ENCODE assay signal across 13 mouse cellular contexts in genomic region chr7:115783982-115784917, GRCm38 (mm10).
DNase-seq lines count a peak whose midpoint lies in the region; ATAC-seq and TF ChIP-seq lines count a peak whose summit lies in the region.
"Had no signal": no experiment of that assay in that cellular context is flagged by ENCODE, and none has a peak within 500 bp of the region (broad histone marks: within the 10 kb centered on the region; RNA-seq: fewer than 3 reads in every experiment).

No protein-coding gene starts in this region.

- H3K4me1 ChIP-seq in intestine, embryonic 14.5 days (replicated peaks; ENCODE audit: control insufficient read depth, insufficient read depth, low read length) = no peaks in the 10 kb centered on the region
- H3K4me1 ChIP-seq in lung, postnatal 0 days (ENCODE audit: insufficient read depth, low read depth, low read length) = no peaks in the 10 kb centered on the region
- H3K4me1 ChIP-seq: megakaryocyte, embryonic 14.5 days had no signal

- WGBS in intestine, embryonic 14.5 days = 77% methylated on average over 8 of the region's 8 CpGs
- 65% methylated on average over 8 of the region's 8 CpGs for WGBS in lung, postnatal 0 days

- no peaks in the 10 kb centered on the region for H3K36me3 ChIP-seq in intestine, embryonic 14.5 days (ENCODE audit: control insufficient read depth, insufficient read depth, low read length)
- H3K36me3 ChIP-seq in lung, postnatal 0 days (ENCODE audit: insufficient read depth, low read length) = no peaks in the 10 kb centered on the region
- H3K36me3 ChIP-seq: limb, embryonic 13.5 days had no signal

- no peaks in the 10 kb centered on the region for H3K27me3 ChIP-seq in intestine, embryonic 14.5 days (replicated peaks; ENCODE audit: control insufficient read depth, insufficient read depth, low read length)
- H3K27me3 ChIP-seq in lung, postnatal 0 days (replicated peaks; ENCODE audit: insufficient read depth, low read length) = no peaks in the 10 kb centered on the region
- H3K27me3 ChIP-seq: limb, embryonic 13.5 days; megakaryocyte, embryonic 14.5 days had no signal

- DNase-seq in heart, adult 18-20 months = peak; percentile 23 to 25
- DNase-seq in heart, adult 8-10 months (ENCODE audit: low spot score) = no peak
- DNase-seq in ES-CJ7 (ENCODE audit: low read depth, low spot score) = peak; percentile 39
- no peak for DNase-seq in intestine, embryonic 14.5 days (ENCODE audit: low spot score)
- DNase-seq in lung, postnatal 0 days (ENCODE audit: low spot score) = peak; percentile 50
- DNase-seq in adrenal gland, postnatal 4 days (ENCODE audit: low spot score in 2 of 2) = no peak
- no peak for DNase-seq in thymus, postnatal 4 days
- DNase-seq in adrenal gland, adult 8-10 months = no peak
- DNase-seq: cerebellum, adult 18-20 months; kidney, postnatal 36 days; right cerebral cortex, postnatal 14 days had no signal

- H3K27ac ChIP-seq in intestine, embryonic 14.5 days (ENCODE audit: low read depth) = no peak overlapping the region
- H3K27ac ChIP-seq in lung, postnatal 0 days (ENCODE audit: low read length) = 0 out of 2 replicates have a peak overlapping the region, but pooled peaks have one; percentile 9
- H3K27ac ChIP-seq: limb, embryonic 13.5 days had no signal

- no peak overlapping the region for H3K4me3 ChIP-seq in intestine, embryonic 14.5 days (ENCODE audit: low read depth, low read length)
- H3K4me3 ChIP-seq in lung, postnatal 0 days (ENCODE audit: low read depth, low read length) = no peak overlapping the region
- H3K4me3 ChIP-seq: limb, embryonic 13.5 days; megakaryocyte, embryonic 14.5 days had no signal

- no peak overlapping the region for H3K9ac ChIP-seq in intestine, embryonic 14.5 days (ENCODE audit: low read length)
- H3K9ac ChIP-seq in lung, postnatal 0 days (replicated peaks; ENCODE audit: low read depth) = no peak overlapping the region
- H3K9ac ChIP-seq: limb, embryonic 13.5 days had no signal

- ATAC-seq in intestine, embryonic 14.5 days (replicated peaks; ENCODE audit: low FRiP score, low TSS enrichment, low read depth) = 0 out of 2 replicates have a peak, but pooled peaks have one; percentile 43
- ATAC-seq in lung, postnatal 0 days = peak; percentile 85

- H3K4me2 ChIP-seq in intestine, embryonic 14.5 days (ENCODE audit: low read length) = no peak overlapping the region
- no peak overlapping the region for H3K4me2 ChIP-seq in lung, postnatal 0 days (replicated peaks; ENCODE audit: low read depth, low read length)
- H3K4me2 ChIP-seq: limb, embryonic 13.5 days had no signal

- TF ChIP-seq CTCF in lung, postnatal 0 days (IDR thresholded peaks at IDR 0.05) = no peak

- no peaks in the 10 kb centered on the region for H3K9me3 ChIP-seq in intestine, embryonic 14.5 days (ENCODE audit: control insufficient read depth, low read length)
- no peaks in the 10 kb centered on the region for H3K9me3 ChIP-seq in lung, postnatal 0 days (ENCODE audit: low read length)

- peak; percentile 58 for TF ChIP-seq EP300 in lung, postnatal 0 days (IDR thresholded peaks at IDR 0.05)

Comparison
In these comparisons a context has a peak if more than half of its experiments do, and no peak if none do; other contexts are left out.
1. DNase-seq: peak in heart, adult 18-20 months (2 of 2), ES-CJ7 (single experiment) and lung, postnatal 0 days (single experiment); none in heart, adult 8-10 months (single experiment), intestine, embryonic 14.5 days (single experiment), adrenal gland, postnatal 4 days (0 of 2), thymus, postnatal 4 days (single experiment) and adrenal gland, adult 8-10 months (single experiment).